Mouse (Mus musculus) activated CD4-positive, CD25-positive, alpha-beta regulatory T cell, adult 4 months (primary cell): ENCODE data around the gene Pou3f1. TPM values are rescaled to one million over a fixed set of nuclear protein-coding genes. Genes with fewer than 3 reads are reported as not detected.

Source experiments
- ATAC-seq: one replicate; pipeline ENCODE4 v1.8.0; 2017
- polyA plus RNA-seq, 2 experiments: library from polyadenylated mRNA; unstranded; fragments of 100-300 nt; shearing (Covaris generic); gene quantifications; one replicate each; pipeline ENCODE4 v1.2.1; 2017

Gene Pou3f1
- polyA plus RNA-seq, 2 experiments from 2014 or later, result not detected

- ATAC-seq, result no peak
These were observed 1.2 kb downstream of the Pou3f1 start for GRCm38 (mm10) chr4:124657781-124658180.

- no peak for ATAC-seq
These were observed 1.8 kb downstream of the Pou3f1 start for GRCm38 (mm10) chr4:124658412-124658851.

DNA sequence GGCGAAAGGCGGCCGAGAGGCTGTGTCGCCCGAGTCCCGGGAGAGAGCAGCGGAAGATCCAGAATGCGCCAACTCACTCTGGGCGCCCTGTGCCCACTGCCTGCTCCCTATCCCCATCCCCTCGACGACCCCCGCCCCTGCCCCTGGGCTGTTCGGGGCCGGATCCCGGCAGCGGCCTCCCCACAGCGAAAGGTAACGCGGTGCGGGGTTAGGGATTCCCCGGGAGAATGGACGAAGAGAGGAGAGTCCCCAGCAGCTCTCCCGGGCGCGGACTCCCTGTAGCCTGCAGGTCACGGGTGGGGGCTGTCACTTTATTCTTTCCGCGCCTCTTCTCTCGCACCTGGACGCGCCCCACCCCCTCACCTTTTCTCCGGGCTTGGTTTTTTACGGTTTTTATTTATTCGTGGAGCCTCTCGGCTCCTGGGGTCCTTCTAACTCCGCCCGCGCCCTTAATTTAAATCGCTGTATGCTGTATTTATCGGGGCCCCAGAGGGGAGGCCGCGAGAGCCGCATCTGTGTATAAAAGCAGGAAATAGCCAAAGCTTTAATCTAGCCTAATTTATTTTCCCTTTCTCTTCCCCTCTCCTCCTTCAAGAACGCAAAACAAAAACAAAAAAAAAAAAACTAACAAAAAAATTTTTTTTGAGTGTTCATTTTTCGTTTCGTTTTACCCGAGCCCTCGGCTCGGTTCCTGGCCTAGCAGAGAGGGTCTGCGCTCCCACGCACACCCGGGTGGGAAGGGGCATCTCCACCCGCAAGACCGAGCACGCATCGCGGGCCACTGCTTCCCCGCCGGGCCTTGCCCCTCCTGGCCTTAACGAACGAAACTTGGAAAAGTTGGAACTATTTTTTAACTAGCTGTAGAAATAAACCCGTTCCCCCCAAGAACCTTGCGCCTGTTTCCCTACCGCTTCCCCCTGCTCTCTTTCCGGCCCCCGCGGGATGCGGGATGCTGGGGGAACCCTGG is 2.9 kb downstream of the Pou3f1 start:
- ATAC-seq, result no peak

DNA sequence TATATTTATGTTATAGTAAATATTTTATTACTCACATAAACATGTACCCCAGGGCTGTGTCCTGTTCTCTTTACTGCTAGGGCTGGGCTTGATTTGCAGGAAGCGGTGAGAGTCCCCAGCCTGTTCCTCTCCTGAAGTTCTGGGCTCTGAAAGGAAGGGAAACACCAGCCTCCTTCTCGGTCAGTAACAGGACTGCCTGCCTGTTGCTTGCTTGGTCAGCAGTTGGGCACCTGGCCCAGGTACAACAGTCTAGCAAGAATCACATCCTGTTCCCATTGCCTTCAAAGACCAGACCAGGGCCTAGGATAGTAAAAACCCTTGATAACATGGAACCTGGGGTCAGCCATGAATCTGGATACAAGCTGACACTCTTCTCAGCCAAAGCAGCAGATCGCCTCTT is 4.0 kb downstream of the Pou3f1 start:
- no peak for ATAC-seq

GRCm38 (mm10) chr4:124663034-124663433 is 6.4 kb downstream of the Pou3f1 start:
- no peak for ATAC-seq

DNA sequence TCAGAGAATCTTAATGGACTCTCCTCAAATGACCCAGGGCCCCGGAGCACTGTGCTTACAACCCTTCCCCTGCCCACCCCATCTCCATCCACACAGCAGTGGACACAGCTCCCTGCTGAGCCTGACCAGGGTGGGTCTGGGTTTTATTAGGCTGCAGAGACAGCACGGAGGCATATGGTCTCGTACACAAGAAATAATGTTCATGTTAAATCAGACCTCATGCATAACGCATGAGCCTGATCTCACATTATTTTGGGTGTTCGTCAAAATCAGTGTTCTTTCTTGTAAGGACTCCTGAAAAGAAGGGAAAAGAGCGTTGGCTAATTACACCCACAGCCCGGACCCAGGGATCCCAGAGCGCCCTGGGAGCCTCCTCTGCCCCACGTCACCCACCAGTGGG is 7.6 kb downstream of the Pou3f1 start:
- ATAC-seq, result no peak

DNA sequence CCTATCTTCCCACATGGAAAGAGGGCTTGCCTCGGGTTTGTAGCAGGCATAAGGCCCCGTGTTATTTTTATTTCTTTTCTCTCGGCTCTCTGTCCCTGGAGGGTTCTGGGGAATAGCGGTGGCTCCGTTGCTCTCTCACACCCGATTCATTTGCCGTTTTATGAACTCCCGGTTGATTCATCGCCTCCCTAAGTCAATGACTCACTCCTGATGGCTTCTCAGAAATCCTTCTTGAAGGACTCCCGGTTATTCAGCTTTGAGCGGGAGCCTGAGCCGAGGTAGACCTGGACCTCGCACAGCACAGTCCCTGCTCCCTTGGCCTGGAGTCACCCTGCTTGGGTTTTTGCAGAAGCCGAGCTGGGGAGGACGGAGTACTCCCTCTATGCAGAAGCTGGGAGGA is 8.0 kb downstream of the Pou3f1 start:
- ATAC-seq, result no peak

- no peak for ATAC-seq
These were observed 10.9 kb downstream of the Pou3f1 start for GRCm38 (mm10) chr4:124667476-124668033.

- ATAC-seq, result no peak
These were observed 11.5 kb downstream of the Pou3f1 start for GRCm38 (mm10) chr4:124668078-124668477.

DNA sequence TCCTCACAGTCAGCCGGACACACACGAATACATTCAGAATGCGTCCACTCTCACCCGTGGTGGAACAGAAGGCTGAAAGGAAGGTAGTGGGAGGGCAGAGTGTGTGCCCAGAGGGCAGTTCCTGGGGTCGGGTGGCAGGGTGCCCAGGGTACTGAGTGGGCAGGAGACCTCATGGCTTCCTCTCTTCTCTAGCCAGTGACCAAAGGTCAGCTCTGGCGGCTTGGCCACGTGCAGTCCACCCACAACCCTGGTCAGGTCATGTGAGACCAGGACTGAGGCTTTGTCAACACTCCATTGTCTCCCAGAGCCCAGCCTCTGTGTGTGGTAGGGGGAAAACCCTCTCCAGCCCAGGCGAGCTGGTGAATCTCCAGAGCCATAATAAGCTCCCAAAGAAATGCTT is 13.6 kb downstream of the Pou3f1 start:
- ATAC-seq, result no peak

DNA sequence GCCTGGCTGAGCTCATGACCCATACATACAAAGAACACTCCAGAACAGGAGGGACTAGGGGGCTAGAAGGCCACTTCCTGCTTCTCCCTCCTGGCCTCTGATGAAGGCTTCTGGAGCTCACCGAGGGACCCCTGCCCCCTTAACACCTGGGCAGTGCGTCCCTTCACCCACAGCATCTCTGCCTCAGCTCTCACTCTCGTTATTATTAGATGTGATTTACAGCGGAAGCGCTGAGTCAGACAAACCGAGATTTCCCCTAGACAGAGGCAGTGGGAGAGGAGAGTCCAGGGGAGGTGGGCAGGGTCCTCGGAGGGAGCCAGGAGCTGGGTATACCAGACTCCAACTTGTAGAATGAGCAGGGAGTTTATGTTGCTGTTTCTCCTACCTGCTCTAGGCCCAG is 15.0 kb downstream of the Pou3f1 start:
- no peak for ATAC-seq

GRCm38 (mm10) chr4:124672347-124673320 is 16.0 kb downstream of the Pou3f1 start:
- ATAC-seq, result no peak

DNA sequence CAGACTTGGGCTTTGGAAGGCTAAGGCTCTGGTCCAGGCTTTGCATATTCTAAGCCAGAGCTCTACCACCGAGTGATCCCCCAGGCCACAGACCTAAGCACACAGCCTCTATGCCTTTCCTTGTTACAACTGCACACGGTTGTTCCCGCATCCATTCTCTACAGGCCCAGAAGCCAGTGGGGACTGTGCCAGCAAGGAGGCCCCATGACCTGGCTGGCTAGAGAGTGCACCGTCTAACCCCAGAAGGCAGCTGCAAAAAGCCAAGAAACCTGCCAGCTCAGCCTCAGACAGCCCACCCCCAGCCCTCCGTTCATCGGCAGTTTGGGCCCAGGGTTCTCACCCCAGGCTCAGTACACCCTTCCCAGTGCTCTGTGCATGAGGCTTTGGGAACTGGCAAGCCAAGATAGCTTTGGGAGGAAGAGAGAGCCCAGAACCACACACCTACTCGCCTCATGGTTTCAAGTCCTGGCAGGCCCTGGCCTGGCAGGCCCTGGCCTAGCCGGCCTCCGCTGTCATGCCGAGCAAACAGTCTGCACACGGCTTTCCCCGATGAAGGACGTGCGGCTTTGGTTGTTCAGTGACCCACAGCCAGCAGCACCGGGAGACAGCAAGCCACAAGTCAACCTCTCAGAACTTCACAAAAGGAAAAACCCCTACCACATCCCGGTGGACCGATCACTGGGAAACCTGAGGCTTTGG is 17.9 kb downstream of the Pou3f1 start:
- ATAC-seq, result no peak

GRCm38 (mm10) chr4:124675037-124675436 is 18.4 kb downstream of the Pou3f1 start:
- no peak for ATAC-seq

DNA sequence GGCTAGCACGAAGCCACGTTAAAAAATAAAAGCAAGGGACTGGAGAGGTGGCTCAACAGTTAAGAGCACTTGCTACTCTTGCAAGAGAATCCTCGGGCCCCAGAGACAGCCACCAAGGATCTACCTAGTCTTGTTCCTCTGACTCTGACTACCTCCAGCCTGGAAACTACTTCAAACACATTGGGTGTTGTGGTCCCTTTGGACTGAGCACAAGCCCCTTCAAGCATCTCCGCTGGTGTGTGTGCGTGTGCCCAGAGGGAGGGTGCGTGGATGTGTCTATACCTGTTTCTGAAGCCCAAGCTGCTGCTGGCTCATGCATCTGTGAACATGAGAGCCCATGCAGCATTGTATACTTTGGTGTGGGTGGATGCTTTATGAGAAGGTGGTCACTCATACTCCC is 19.4 kb downstream of the Pou3f1 start:
- no peak for ATAC-seq

DNA sequence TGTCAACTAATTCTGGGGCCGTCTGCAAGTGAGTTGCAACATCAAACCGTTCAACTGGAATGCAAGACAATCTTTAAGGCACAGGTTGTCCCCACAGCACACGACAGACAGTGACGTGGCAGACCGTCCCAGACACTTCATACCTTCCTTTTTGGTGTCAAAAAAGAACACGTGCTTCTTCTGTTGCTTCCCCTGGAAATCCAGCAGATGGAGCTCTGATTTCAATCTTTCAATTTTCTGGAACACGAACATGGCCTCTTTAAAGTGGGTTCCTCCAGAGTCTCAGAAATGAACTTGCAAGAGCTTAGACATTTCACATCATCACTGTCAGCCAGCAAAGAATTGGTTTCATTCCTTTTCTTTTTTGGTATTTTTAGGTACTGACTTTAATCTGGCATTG is 25.7 kb downstream of the Pou3f1 start:
- peak; percentile 46 for ATAC-seq

- ATAC-seq, result no peak
These were observed 26.9 kb downstream of the Pou3f1 start for GRCm38 (mm10) chr4:124683474-124683873.

DNA sequence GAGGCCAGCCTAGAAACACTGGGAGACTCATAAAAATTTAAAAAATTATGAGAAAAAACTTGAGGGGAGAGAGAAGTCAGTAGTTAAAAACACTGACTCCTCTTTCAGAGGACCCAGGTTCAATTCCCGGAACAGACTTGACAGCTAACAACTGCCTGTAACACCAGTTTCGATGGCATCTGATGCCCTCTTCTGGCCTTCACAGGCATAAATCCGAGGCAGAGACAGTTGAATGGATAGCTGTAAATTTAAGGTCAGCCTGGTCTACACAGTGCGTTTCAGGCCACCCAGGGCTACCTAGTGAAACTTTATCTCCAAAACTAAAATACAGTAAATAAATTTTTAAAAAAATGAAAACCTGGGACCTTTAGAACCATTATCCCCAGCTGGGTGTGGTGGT is 28.4 kb downstream of the Pou3f1 start:
- no peak for ATAC-seq

DNA sequence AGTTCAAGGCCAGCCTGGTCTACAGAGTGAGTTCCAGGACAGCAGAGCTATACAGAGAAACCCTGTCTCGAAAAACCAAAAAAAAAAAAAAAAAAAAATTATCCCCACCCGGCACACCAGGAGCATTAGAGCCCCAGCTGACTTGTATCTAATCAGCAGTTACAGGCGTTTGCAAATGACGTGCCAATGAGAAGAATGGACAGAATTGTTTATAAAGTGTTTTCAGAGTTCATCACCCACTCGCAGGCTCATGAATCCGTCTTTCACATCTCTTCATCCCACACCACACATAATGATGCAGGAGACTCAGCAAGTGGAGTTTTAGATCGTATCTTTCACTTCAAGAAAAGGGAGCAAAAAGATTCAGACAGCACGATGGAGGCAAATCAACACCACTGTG is 28.8 kb downstream of the Pou3f1 start:
- ATAC-seq, result no peak

- ATAC-seq, result no peak
These were observed 29.3 kb downstream of the Pou3f1 start for GRCm38 (mm10) chr4:124685897-124686402.

DNA sequence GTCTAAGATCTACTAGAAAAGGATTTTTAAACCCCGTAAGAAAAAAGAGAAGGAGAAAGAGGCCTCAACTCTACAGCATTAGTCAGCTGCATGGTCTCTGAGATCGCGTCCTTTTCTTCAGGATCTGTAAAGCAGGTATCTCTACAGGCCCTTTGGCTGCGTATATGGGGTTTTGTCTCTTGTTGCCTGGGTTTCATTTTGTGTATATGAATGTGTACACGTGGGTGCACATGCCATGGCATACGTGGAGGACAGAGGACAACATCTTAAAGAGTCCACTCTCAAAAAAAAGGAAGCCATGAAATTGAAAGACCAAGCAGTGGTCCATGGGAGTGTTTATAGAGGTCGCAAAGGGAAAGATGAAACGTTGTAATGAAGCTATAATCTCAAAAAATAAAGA is 34.8 kb downstream of the Pou3f1 start:
- ATAC-seq, result no peak

DNA sequence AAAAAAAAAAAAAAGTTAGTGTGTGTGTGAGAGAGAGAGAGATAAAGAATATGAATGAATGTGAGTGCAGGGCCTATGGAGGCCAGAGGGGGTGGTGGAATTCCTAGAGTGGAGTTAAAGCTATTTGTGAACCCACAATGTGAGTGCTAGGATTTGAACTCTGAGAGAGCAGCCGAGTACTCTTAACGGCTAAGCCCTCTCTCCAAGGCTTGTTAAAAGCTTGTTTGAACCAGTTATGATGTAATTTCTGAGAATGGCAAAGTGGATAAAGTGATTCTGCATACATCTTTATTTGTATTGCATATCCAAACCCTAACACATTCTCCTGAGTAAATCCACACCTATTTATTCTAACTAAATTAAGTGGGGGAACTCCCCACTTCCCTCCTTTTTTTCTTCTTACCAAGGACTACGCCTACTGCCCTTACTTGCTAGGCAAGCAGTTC is 35.8 kb downstream of the Pou3f1 start:
- ATAC-seq, result no peak
